Mouse (Mus musculus) lung, postnatal 14 days (tissue): Measurements from ENCODE around the gene Hs6st1.
"Not testable (repeated sequence)": the region's sequence is repeated elsewhere in the genome, so short reads cannot be mapped to it uniquely, and the experiment has no call there.

Experiments
- DNase-seq: peaks from one replicate; pipeline ENCODE4 v3.0.0; 2021

Gene Hs6st1

DNA sequence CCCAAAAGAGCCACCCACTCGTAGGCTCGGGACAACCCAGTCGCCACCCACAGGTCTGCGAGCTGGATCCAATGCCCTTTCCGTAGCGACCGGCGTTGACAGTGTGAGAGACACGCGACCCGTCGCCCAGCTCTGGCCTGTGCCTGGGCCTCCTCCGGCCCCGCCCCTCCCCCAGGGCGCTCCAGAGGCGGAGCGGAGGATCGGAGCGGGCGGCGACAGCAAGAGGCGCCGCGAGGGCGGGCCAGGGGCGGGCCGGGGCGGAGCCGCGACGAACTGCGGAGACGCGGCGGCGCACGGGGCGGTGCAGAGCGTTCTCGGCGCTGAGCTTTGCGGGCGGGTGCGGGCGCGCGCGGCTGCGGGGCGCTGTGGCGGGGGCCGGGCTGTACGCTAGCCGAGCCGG is at the start of gene Hs6st1:
TSS of gene Hs6st1 (plus strand) at position 325 of the 400 bp plus-strand sequence.
- DNase-seq = peak; percentile 94

DNA sequence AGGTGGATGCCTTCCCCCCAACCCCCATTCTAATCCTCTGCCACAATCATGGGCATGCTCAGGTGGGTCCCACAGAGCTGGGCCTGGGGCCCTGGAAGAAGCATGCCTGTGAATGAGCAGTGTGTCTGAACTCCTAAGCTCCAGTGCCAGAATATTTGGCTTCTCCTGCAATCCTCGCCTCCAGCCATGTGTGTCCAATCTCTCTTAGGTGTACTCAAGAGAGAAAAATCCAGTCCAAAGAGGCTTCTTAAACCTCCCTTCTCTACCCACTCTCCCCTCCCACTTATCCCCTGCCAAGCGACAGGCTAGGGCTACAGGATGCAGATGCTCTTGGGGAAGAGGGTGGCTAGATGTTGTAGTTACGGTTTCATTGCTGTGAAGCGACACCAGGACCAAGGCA is 49.6 kb upstream of the Hs6st1 start:
- DNase-seq = no peak

DNA sequence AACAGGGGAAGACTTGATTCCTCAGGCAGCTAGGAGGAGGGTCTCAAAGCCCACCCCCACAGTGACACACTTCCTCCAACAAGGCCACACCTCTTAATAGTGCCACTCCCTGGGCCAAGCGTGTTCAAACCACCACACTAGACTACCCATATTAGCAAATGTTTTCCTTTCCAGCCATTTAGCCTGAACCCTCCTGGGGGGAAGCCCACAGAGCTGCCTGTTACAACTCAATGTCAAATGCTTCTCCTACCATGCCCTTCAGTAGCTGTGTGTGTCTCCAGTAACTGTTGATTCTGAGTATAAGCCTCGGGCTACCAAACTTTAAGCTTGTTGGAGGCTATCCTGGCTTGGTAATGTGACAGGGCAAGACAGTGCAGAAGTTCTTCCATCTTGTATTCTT is 49.0 kb upstream of the Hs6st1 start:
- no peak for DNase-seq

DNA sequence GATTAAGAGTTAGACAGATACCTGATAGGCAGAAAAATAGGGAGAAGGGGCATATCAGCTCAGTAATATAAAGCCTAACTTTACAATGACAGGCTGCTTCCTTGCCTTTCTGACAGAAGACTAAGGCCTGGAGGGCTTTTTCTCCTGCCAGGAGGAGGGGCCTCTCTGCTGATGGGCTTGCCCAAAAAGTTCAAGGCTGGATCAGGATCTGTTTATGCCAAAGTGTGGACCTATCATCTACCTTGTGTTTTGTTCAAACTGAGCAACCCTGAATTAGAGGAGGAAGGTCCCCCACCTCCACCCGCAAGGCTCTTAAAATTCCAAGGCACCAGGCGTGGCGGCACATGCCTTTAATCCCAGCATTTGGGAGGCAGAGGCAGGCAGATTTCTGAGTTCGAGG is 47.9 kb upstream of the Hs6st1 start:
- DNase-seq = no peak

DNA sequence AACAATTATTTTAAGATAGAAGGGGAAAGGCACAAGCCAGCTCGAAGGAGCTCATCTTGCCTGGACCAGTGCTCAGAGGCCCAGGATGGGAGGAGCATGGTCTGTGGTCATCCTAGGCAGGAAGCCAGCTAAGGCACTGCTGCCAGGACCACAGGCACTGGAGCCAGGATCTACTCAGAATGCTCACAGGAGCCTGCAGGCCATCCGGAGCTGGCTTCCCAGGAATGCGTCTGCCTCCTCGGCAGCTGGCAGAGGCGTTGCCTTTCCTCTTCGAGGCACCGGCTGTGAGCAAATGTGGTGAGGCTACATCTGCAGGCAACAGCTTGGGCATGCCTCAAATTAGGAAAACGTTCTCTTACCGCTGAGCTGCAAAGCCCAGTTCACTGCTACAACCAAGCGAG is 37.8 kb upstream of the Hs6st1 start:
- peak; percentile 67 for DNase-seq

DNA sequence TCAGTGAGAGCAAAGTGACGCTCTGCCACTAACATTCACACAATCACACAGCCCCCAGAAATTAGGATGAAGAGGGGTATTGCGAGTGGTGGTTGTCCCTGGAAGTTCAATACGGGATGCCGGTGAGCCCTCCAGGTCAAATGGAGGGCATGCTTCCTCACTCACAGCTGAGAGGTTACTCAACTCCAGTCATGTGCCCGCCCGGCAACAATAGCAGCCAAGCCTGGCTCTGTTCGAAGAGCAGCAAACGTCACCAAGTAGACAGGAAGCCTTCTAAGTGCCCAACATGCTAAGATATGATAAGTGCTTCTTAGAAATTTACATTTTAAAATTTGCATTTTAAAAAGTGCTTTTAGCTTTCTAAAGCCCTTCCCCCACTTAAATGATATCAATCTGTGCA is 29.4 kb upstream of the Hs6st1 start:
- DNase-seq = no peak

DNA sequence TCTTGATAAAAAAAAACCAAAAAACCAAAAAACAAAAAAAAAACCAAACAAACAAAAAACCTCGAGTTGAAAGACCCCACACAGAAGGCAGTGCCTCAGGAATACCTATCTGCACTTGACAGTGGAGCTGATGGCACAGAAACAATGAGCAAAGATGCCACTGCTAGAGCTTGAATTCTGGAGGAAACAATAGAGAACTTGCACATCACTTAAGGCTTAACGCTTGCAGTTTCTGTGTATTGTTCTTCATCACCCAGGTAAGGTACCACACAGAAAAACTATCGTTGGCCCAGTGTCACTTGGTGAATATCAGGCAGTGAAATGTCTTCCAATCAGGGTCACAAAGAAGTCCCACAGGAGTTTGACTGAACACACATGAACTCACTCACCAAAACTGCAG is 26.1 kb upstream of the Hs6st1 start:
- no peak for DNase-seq

DNA sequence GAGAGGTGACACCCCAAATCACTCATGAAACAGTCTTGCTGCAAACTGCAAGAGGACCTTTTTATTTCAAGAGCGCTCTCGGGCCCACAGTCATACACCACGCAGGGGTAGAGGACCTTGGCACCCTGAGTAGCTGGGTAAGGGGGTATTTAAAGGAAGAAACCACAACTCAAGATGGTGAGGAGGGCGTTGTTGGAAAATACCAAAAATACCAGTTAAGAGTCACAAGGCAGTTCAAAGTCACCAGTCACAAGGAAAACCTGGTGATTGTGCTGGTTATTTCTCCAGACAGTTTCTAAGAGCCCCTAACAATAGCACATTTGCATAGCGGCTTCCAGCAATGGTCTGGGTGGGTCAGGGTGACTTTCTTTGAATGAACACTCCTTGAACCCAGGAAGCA is 24.4 kb upstream of the Hs6st1 start:
- DNase-seq = not testable (repeated sequence)

DNA sequence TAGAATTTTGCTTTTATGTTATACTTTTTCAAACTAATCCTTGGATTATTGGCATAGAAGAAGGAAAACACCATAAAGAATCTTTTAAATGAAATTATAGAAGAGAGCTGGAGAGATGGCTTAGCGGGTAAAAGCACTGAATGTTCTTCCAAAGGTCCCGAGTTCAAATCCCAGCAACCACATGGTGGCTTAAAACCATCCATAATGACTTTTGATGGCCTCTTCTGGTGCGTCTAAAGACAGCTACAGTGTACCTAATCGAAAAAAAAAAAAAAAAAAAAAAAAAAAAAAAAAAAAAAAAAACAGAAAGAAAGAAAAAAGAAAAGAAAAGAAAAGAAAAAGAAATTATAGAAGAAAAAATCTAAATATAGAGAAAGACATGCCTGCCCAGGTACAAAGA is 23.9 kb upstream of the Hs6st1 start:
- no peak for DNase-seq

DNA sequence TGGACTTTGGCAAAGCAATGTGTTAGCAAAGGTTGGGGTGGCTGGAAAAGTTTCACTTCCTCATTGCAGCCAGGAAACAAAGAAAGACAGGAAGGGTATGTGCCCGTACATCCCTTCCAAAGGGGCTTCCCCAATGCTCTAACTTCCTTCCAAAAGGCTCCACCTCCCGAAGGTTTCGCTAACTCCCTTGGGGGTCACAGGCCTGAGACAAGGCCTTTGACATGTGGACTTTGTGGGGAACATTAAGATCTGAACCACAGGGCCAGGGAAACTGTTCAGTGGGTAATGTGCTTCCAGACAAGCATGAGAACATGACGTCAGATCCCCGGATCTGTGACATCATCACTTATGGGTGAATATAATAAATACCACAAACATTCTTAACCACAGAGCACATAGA is 15.5 kb upstream of the Hs6st1 start:
- DNase-seq = no peak

DNA sequence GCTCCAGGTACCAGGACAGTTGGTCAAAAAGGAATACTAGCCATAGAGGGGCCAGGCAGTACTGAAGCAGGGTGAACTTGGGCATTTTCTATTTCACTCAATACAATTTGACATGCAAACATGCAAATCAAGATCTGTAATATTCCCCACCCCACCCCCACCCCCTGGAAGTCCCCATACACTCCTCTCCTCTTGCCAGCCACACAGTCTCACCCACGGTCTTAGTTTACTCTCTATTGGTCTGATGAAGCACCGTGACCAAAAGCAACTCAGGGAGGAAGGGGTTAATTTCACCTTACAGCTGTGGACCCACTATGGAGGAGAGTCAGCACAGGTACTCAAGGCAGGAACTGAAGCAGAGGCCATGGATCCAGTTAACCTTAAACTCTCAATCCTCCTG is 14.6 kb upstream of the Hs6st1 start:
- DNase-seq = no peak

DNA sequence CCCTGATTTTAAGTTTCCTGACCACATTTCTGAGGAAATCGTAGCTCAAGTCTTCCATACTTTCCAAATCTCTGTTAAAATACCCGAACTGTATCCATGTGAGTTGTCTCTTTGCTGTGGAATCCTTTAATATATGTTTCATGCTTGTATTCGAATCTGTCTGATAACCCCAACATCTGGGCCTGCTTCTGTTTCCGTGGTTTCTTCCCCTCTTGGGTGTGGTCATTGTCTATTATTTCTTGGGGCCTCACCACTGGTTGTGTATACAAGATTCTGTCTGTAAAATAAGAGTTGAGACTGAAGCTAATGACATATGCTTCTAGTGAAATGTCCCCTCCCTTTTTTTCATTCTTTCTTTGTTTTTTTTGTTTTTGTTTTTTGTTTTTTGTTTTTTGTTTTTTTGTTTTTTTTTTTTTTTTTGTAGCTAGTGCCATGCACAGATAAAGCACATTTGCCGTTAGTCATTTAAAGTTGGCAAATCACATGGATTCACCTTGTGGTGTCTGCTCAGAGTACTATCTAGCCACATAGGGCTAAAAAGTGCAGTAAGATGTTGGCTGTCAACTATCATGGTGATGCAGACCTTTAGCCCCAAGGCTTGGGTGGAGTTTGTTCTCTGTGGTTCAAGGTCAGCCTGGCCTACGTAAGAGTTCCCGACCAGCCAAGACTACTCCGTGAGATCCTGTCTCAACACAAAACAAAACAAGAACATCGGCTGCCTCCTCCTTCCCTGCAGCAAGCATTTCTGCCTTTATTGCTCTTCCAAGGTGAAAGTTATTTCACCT is 13.8 kb upstream of the Hs6st1 start:
- DNase-seq = no peak

DNA sequence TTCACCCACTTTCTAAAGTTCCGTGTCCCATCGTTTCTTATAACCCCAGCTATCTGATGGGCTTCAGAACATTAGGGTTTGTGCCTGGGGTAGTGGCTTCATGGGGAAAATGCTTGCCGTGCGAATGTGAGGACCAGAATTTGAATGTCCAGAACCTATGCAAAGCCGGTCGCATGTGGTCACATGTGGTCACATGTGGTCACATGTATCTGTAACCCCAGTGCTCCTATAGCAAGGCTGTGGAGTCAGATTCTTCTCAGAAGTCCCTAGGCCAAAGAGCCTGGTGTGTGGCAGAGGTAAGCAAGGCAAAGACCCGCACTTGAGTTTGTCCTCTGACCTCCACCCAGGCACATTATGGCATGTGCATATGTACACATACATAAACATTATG is 13.2 kb upstream of the Hs6st1 start:
- DNase-seq = no peak

DNA sequence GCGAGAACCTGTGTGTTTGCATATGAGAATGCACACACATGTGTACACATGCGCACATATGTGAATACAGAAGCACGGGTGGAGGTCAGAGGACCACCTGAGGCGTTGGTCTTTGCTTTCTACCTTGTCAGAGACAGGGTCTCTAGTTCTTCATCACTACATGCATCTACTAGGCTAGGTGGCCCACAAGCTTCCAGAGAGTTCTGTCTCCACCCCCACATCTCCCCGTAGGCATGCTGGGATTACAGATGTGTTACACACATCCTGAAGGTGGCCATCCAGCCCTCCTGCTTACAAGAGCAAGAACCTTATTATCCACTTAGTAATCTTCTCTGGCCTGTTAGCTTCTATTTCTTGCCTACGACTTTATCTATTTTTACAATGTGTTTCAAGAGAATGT is 8.8 kb upstream of the Hs6st1 start:
- no peak for DNase-seq

DNA sequence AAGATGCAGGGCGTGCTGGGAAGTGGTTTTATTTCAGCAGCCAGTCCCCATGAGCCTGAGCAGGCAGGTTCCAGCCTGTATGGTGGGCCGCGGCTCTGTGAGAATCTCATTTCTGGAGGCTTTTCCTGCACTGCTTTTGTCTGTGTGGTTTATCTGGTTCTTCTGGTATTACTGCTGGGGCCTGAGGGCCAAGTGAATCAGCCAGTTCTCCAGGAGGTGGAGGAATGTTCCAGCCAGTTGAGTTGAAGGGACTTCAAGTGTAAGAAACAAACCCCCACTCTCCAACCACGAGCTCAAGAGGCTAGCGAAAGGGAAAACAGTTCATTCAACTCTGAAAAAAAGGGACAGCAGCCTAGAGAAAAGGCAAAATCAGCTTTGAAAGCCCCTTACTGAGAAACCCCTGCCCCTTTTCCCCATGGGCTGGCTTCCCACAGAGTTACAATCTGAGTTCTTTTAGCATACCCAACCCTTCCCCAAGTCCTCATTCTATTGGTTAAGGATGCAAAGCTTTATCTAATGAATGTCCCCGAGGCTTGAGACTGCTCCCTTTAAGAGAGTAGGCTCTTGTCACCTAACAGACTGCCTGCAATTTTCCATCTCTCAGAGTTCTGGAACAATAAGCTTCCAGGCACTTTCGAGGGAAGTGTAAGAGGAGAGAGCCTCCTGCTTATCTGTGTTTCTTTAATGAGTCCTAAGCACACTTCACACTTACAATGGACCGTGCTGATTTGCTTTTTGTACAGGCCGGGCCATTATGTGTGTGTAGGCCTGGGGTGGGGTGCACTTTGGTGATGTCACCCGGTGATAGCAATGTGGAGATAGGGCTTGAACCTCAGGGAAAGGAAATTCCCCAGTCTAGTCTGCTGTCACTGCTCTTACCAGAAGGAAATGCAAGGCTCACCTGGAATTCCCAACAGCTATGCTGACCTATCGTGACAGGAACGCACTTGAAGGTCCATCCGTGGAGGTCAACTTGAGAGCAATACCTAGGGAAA is 7.9 kb upstream of the Hs6st1 start:
- no peak for DNase-seq

DNA sequence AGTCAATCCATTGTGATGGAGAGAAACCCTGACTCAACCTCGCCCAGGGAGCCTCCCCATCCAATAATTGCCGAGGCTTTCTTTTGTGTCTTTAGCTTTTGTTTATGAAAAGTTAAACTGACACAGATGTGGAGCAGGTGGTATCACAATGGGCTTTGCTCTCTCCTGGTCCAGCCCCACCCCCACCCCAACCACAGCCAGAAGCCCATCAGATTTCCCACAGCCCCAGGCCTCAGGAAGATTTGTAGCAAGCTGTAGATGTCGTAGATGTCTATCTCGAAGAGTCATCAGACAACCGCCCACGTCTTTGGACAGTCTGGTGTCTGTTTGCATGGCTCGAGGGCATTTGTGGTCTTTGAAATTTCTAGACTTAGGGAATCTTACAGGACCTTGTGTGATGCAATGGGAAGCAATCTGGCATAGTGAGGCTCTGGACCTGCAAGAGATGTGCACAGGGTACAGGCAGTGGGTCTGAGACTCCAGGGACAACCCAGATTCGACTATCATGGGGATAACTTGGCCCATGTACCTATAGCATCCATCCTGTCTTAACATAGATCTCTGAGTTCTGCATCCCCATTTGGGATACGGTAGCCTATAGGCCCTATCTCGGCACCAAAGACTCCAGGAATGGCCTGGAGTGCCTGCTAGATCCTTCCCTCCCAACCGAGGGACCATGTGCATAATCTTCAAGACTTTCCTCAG is 6.8 kb upstream of the Hs6st1 start:
- no peak for DNase-seq

DNA sequence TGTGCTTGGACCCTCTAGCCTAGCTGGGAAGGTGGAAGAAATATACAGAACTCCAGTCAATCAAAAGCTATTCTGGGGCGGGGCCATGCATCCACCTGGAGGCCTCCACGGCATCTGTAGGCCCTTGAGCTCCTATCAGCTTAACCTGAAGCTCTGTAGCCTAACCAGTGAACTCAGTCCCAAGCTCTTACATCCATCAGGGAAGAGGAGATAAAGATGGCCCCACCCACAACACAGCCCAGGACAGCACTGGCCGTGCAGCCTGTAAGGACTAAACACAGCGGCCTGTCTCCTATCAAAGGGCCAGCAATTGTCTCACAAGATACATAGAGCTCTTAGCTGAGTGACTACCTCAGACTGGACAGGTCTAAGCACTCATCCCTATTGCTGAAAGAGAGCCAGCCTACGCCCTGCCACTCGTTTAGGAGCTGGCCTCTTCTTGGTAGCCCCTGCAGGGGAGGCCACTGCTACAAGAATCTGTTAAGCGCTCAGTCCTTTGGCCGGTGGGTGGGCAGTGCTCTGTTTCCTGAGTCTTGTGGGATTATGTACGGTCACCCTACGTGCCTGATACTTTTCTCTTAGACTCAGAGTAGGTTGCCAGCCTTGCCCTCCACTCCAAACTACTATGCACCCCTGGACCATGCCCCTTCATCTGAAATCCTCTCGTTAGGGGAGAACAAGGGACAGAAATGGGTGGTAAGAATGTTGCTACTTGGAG is 6.0 kb upstream of the Hs6st1 start:
- DNase-seq = no peak

DNA sequence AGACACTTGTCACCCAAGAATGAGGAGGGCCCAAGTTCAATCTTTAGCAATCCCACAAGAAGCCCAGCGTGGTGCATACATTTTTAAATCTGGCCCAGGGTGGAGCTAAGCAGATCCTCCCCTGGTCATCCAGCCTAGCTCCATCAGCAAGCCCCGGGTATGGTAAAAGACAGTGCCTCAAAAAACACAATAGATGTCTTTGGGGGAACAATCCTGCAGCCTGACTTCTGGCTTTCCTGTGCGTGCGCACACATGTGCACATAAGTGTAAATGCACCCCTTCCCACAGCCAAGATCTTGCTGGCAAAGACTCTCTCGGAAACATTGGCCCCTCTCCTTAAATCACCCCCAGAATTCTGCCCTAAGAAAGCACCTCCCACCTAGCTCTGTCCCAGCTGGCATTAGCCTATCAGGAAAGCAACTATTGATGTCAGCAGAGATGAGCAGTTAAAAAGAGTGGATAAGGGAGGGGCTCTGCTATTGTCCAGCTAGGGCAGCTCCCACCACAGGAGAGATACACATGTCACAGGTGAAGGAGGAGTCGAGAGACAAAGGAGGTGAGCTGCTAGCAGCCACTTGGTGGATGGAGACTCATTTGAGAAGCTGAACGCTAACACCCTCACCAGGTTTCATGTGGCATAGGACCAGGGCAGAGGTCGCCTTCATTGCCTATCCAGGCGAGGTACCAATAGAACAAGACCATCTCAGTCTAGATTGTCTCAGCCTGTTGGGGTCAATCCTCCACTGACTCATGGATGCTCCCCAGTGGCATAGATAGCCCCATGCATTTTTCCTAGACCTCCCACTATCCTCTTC is 5.2 kb upstream of the Hs6st1 start:
- DNase-seq = no peak

DNA sequence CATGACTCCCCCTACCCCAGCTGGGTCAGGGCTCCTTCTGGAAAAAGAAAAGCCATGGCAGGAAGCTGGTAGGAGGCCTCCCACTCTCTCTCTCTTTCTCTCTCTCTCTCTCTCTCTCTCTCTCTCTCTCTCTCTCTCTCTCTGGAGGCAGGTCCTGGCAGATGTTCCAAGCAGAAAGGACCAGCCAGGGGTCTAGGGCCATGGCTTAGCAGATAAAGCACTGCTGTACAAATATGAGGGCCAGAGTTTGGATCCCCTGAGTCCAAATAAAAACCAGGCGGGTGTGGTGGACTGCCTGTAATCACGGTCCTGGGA is 4.6 kb upstream of the Hs6st1 start:
- no peak for DNase-seq

DNA sequence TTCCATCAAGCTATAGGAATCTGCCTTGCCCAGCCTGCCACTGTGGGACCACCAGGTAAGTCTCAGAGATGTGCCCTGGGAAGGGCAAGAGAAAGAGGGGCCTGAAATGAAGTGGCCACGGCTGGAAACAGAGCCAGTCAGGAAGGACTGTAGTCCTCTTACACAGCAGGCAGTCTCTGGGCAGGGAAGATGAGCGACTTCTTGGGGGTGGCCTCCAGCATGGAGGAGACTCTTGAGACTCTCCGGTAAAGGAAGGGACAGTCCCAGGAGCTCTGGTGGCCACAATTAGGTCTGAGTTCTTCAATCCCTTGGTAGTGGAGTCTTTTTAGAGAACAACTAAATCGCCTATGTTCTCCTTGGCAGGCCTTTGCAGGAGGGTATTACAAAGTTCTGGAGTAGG is 4.0 kb upstream of the Hs6st1 start:
- DNase-seq = no peak

DNA sequence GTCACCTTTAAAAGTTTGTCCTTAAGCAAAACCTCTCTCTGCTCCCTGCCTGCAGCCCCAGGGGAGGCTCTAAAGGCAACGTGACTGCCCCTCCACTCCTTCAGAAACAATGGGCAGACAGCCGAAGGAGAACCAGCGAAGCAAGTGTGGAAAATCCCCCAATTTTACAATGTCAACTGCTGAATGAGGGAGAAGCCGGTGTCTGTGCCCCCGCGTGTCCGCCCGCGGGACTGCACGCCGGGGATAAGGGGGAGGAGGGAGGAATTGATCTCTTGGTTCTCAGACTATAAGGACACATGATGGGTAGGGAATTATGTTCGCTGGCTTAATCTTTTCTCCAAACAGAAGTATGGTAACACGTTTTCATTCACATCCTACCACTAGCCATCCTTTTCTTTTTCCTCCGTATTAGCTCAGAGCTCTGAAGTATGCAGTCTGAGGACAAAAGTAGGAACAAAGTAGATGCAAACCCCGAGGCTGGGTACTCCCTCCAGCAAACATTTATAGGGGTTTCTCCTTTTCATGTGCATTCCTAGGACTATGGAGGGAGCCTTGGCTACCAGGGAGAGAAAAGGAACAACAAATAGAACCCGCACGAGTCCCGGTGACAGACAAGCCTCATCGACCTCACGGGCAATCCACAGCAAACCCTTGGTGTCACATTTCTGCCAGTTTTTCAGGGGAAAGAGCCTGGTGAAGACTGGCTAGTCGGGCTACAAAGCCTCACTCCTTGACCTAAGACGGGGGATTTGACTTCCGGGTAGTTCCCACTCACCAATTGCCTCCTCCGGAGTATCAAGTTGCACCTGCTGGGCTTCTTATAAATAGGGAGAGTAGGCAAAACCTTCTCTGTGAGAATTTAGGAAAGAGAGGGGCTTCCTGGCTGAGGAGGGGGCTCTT is 3.1 kb upstream of the Hs6st1 start:
- DNase-seq = peak; percentile 93
